In the genomic region with DNA sequence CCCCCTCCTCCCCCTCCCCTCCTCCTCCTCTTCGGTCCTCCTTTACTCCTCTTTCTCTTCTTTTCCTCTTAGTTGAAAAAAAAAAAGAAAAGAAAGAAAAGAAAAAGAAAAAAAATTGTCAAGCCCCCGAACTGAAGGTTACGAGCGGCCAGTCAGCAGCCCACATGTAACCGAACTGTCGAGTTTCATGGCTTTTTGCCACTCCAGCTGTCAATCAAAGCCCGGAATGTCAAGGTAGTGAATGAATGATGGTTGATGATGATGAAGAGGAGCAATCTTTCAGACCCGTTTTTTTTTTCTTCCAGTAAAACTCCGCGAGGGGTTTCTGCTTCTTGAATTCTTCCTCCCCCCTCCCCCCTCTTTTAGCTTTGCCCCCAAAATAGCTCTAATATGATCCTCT, we compare ENCODE assay signal across 8 mouse cellular contexts. TPM values are rescaled to one million over a fixed set of nuclear protein-coding genes. Genes with fewer than 3 reads are reported as not detected.
A peak's percentile ranks its signal among the peaks of the same experiment; 100 is the strongest.
DNase-seq lines count a peak whose midpoint lies in the region; ATAC-seq and TF ChIP-seq lines count a peak whose summit lies in the region.

No protein-coding gene starts in this region.

- peak overlapping the region; percentile 69 for H3K4me3 ChIP-seq in E14TG2a.4 (replicated peaks; ENCODE audit: low read length)
- H3K4me3 ChIP-seq in heart, embryonic 11.5 days (ENCODE audit: low read depth, low read length), result peak overlapping the region; percentile 63
- peak overlapping the region; percentile 64 for H3K4me3 ChIP-seq in limb, embryonic 11.5 days (ENCODE audit: low read depth, low read length)
- H3K4me3 ChIP-seq in neural tube, embryonic 15.5 days (replicated peaks), result peak overlapping the region; percentile 61

- H3K4me1 ChIP-seq in E14TG2a.4 (replicated peaks; ENCODE audit: low read depth, low read length), result peaks cover 55% of the 10 kb centered on the region
- peaks cover 10% of the 10 kb centered on the region for H3K4me1 ChIP-seq in heart, embryonic 11.5 days (ENCODE audit: control insufficient read depth, insufficient read depth, low read length)
- peaks cover 17% of the 10 kb centered on the region; the same call in 1 of the 2 replicates for H3K4me1 ChIP-seq in limb, embryonic 11.5 days (ENCODE audit: control insufficient read depth, insufficient read depth, low read length)
- H3K4me1 ChIP-seq in neural tube, embryonic 15.5 days, result peaks cover 54% of the 10 kb centered on the region

- peak overlapping the region; percentile 98 for H3K27ac ChIP-seq in heart, embryonic 11.5 days (ENCODE audit: low read depth, low read length)
- peak overlapping the region; percentile 86 for H3K27ac ChIP-seq in limb, embryonic 11.5 days (replicated peaks; ENCODE audit: low read depth, low read length)
- peak overlapping the region; percentile 94 for H3K27ac ChIP-seq in neural tube, embryonic 15.5 days (replicated peaks)

- WGBS in heart, embryonic 11.5 days (ENCODE audit: insufficient replicate concordance), result under 1% methylated on average over 10 of the region's 10 CpGs
- under 1% methylated on average over 10 of the region's 10 CpGs for whole genome bisulfite sequencing in limb, embryonic 11.5 days
- WGBS in neural tube, embryonic 15.5 days, result 1% methylated on average over 10 of the region's 10 CpGs

- peak; percentile 83 for DNase-seq in adrenal gland, adult 8-10 months
- peak; percentile 56 for DNase-seq in limb, embryonic 11.5 days (ENCODE audit: low spot score)
- DNase-seq in layer of hippocampus, postnatal 14 days (ENCODE audit: low spot score in 2 of 2), result no peak
- no peak for DNase-seq in thymus, postnatal 4 days
- DNase-seq in urinary bladder, postnatal 4 days (ENCODE audit: low spot score in 2 of 2), result no peak

- H3K4me2 ChIP-seq in heart, embryonic 11.5 days, result peak overlapping the region; percentile 91
- H3K4me2 ChIP-seq in limb, embryonic 11.5 days (ENCODE audit: low read depth, severe bottlenecking), result peak overlapping the region; percentile 89
- H3K4me2 ChIP-seq in neural tube, embryonic 15.5 days, result peak overlapping the region; percentile 81

- H3K36me3 ChIP-seq in E14TG2a.4 (ENCODE audit: insufficient read depth, low read length), result no peaks in the 10 kb centered on the region
- H3K36me3 ChIP-seq in heart, embryonic 11.5 days (ENCODE audit: control insufficient read depth, insufficient read depth, low read length), result no peaks in the 10 kb centered on the region
- no peaks in the 10 kb centered on the region for H3K36me3 ChIP-seq in limb, embryonic 11.5 days (ENCODE audit: control insufficient read depth, insufficient read depth, low read length)
- H3K36me3 ChIP-seq in neural tube, embryonic 15.5 days, result no peaks in the 10 kb centered on the region

- peaks cover 89% of the 10 kb centered on the region for H3K27me3 ChIP-seq in E14TG2a.4 (ENCODE audit: insufficient read depth, low read length)
- no peaks in the 10 kb centered on the region for H3K27me3 ChIP-seq in heart, embryonic 11.5 days (ENCODE audit: control insufficient read depth, insufficient read depth, low read length)
- H3K27me3 ChIP-seq in limb, embryonic 11.5 days (ENCODE audit: control insufficient read depth, insufficient read depth, low read length), result peaks cover 5% of the 10 kb centered on the region; the same call in 1 of the 2 replicates
- 0 out of 2 replicates have a peak, but pooled peaks cover 2% of the 10 kb centered on the region for H3K27me3 ChIP-seq in neural tube, embryonic 15.5 days (replicated peaks)

- ATAC-seq in heart, embryonic 11.5 days (replicated peaks; ENCODE audit: insufficient number of reproducible peaks, low FRiP score, low TSS enrichment), result no peak
- no peak for ATAC-seq in limb, embryonic 11.5 days (ENCODE audit: insufficient number of reproducible peaks, low FRiP score, low TSS enrichment, low read depth)
- no peak for ATAC-seq in neural tube, embryonic 15.5 days (ENCODE audit: low FRiP score)

- no peak for TF ChIP-seq CTCF in E14TG2a.4 (conservative IDR thresholded peaks at IDR 0.05; ENCODE audit: low read length)

- H3K9me3 ChIP-seq in E14TG2a.4 (ENCODE audit: low read length), result no peaks in the 10 kb centered on the region
- no peaks in the 10 kb centered on the region for H3K9me3 ChIP-seq in heart, embryonic 11.5 days (replicated peaks; ENCODE audit: control insufficient read depth, low read length)
- no peaks in the 10 kb centered on the region for H3K9me3 ChIP-seq in limb, embryonic 11.5 days (ENCODE audit: control insufficient read depth, low read length)
- no peaks in the 10 kb centered on the region for H3K9me3 ChIP-seq in neural tube, embryonic 15.5 days (replicated peaks)

- peak overlapping the region; percentile 99 for H3K9ac ChIP-seq in heart, embryonic 11.5 days (ENCODE audit: low read depth, low read length)
- peak overlapping the region; percentile 90 for H3K9ac ChIP-seq in limb, embryonic 11.5 days (ENCODE audit: low read length)
- H3K9ac ChIP-seq in neural tube, embryonic 15.5 days (replicated peaks), result peak overlapping the region; percentile 57

RNA-seq across cellular contexts. Expression of a gene that starts 0.6 kb away (rescaled TPM):
- 100 to 1,000 TPM; 197 to 340 (median 252) TPM for total RNA-seq in adrenal gland, adult 8-10 months (2022)
- 50.5 and 59.8 TPM in 2 replicates for polyA plus RNA-seq in heart, embryonic 11.5 days (2014; fragmentation: Nextera tagmentation; extraction: Ambion mirVana)
- polyA plus RNA-seq in limb, embryonic 11.5 days (2014; fragmentation: Nextera tagmentation; extraction: Ambion mirVana), result 51.4 and 53.9 TPM in 2 replicates
- 74.4 and 95.5 TPM in 2 replicates for polyA plus RNA-seq in neural tube, embryonic 15.5 days (2015; fragmentation: Nextera tagmentation; extraction: Ambion mirVana)
- 10 to 100 TPM; 34.6 to 34.8 TPM for total RNA-seq in layer of hippocampus, postnatal 14 days (2021)

Comparison
In these comparisons a context has a peak if more than half of its experiments do, and no peak if none do; other contexts are left out.
1. DNase-seq: peak in adrenal gland, adult 8-10 months (single experiment) and limb, embryonic 11.5 days (single experiment); none in layer of hippocampus, postnatal 14 days (0 of 2), thymus, postnatal 4 days (single experiment) and urinary bladder, postnatal 4 days (0 of 2).
2. Peak in every context shown above with its lines, with median percentiles within 50 percentile points of each other: H3K4me3 ChIP-seq, H3K27ac ChIP-seq, H3K4me2 ChIP-seq and H3K9ac ChIP-seq.